ENCODE assay signal across 13 mouse cellular contexts in genomic region chr9:71165061-71165460, GRCm38 (mm10). TPM values are rescaled to one million over a fixed set of nuclear protein-coding genes. Genes with fewer than 3 reads are reported as not detected.
DNase-seq lines count a peak whose midpoint lies in the region; ATAC-seq lines count a peak whose summit lies in the region.
"Had no signal": no experiment of that assay in that cellular context is flagged by ENCODE, and none has a peak within 500 bp of the region (broad histone marks: within the 10 kb centered on the region; RNA-seq: fewer than 3 reads in every experiment).

No protein-coding gene starts in this region.

- WGBS in intestine, embryonic 16.5 days: 75% methylated on average over 6 of the region's 6 CpGs
- WGBS in intestine, embryonic 15.5 days: 74% methylated on average over 6 of the region's 6 CpGs
- WGBS in liver, embryonic 12.5 days (ENCODE audit: insufficient replicate concordance): 32% methylated on average over 6 of the region's 6 CpGs
- 92% methylated on average over 6 of the region's 6 CpGs for WGBS in hindbrain, embryonic 10.5 days

- H3K4me3 ChIP-seq in intestine, embryonic 16.5 days (ENCODE audit: low read length): no peak overlapping the region
- no peak overlapping the region for H3K4me3 ChIP-seq in intestine, embryonic 15.5 days (replicated peaks)
- peak overlapping the region; percentile 33; the same call in 1 of the 2 replicates for H3K4me3 ChIP-seq in liver, embryonic 12.5 days
- H3K4me3 ChIP-seq in hindbrain, embryonic 10.5 days: no peak overlapping the region
- H3K4me3 ChIP-seq: embryonic facial prominence, embryonic 12.5 days; forebrain, embryonic 12.5 days had no signal

- H3K27ac ChIP-seq in intestine, embryonic 16.5 days (ENCODE audit: low read length): 0 out of 2 replicates have a peak overlapping the region, but pooled peaks have one; percentile 15
- no peak overlapping the region for H3K27ac ChIP-seq in intestine, embryonic 15.5 days
- peak overlapping the region; percentile 98 for H3K27ac ChIP-seq in liver, embryonic 12.5 days
- H3K27ac ChIP-seq in hindbrain, embryonic 10.5 days: no peak overlapping the region
- H3K27ac ChIP-seq: embryonic facial prominence, embryonic 12.5 days; forebrain, embryonic 12.5 days had no signal

- no peaks in the 10 kb centered on the region for H3K9me3 ChIP-seq in intestine, embryonic 16.5 days (ENCODE audit: control insufficient read depth, low read length)
- H3K9me3 ChIP-seq in intestine, embryonic 15.5 days: no peaks in the 10 kb centered on the region
- H3K9me3 ChIP-seq in liver, embryonic 12.5 days (replicated peaks): no peaks in the 10 kb centered on the region
- no peaks in the 10 kb centered on the region for H3K9me3 ChIP-seq in hindbrain, embryonic 10.5 days
- H3K9me3 ChIP-seq: embryonic facial prominence, embryonic 12.5 days; forebrain, embryonic 12.5 days had no signal

- H3K9ac ChIP-seq in intestine, embryonic 16.5 days (ENCODE audit: low read depth, low read length): no peak overlapping the region
- no peak overlapping the region for H3K9ac ChIP-seq in intestine, embryonic 15.5 days
- peak overlapping the region; percentile 71 for H3K9ac ChIP-seq in liver, embryonic 12.5 days
- H3K9ac ChIP-seq: embryonic facial prominence, embryonic 12.5 days; forebrain, embryonic 12.5 days had no signal

- ATAC-seq in intestine, embryonic 16.5 days: no peak
- no peak for ATAC-seq in intestine, embryonic 15.5 days
- ATAC-seq in liver, embryonic 12.5 days: no peak

- H3K4me1 ChIP-seq in intestine, embryonic 16.5 days (ENCODE audit: control insufficient read depth, insufficient read depth, low read length): peaks cover 18% of the 10 kb centered on the region
- peaks cover 13% of the 10 kb centered on the region; the same call in 1 of the 2 replicates for H3K4me1 ChIP-seq in intestine, embryonic 15.5 days (replicated peaks)
- peaks cover 92% of the 10 kb centered on the region for H3K4me1 ChIP-seq in liver, embryonic 12.5 days
- H3K4me1 ChIP-seq in hindbrain, embryonic 10.5 days (replicated peaks): peaks cover 3% of the 10 kb centered on the region; the same call in 1 of the 2 replicates

- H3K4me2 ChIP-seq in intestine, embryonic 16.5 days (ENCODE audit: low read depth, low read length): 0 out of 2 replicates have a peak overlapping the region, but pooled peaks have one; percentile 10
- no peak overlapping the region for H3K4me2 ChIP-seq in intestine, embryonic 15.5 days (replicated peaks)
- peak overlapping the region; percentile 67 for H3K4me2 ChIP-seq in liver, embryonic 12.5 days
- H3K4me2 ChIP-seq: embryonic facial prominence, embryonic 12.5 days; forebrain, embryonic 12.5 days had no signal

- peak; percentile 5 to 29 for DNase-seq in CD8-positive naive resting alpha-beta T cell, adult 2 months (ENCODE audit: low read depth in 2 of 2, low spot score in 2 of 2)
- peak; percentile 31 to 37 for DNase-seq in natural killer cell, adult 2 months (ENCODE audit: low spot score in 2 of 2)
- DNase-seq in hindbrain, embryonic 10.5 days (ENCODE audit: low spot score): no peak
- DNase-seq in urinary bladder, adult 18-20 months (ENCODE audit: low spot score in 2 of 2): no peak
- DNase-seq: cerebellum, adult 9-11 months; kidney, adult 8-10 months; right cerebral cortex, postnatal 4 days had no signal

- no peaks in the 10 kb centered on the region for H3K27me3 ChIP-seq in intestine, embryonic 16.5 days (replicated peaks; ENCODE audit: control insufficient read depth, insufficient read depth, low read length)
- H3K27me3 ChIP-seq in intestine, embryonic 15.5 days (replicated peaks): no peaks in the 10 kb centered on the region
- H3K27me3 ChIP-seq in liver, embryonic 12.5 days (replicated peaks): no peaks in the 10 kb centered on the region
- H3K27me3 ChIP-seq in hindbrain, embryonic 10.5 days (ENCODE audit: insufficient read depth, poor library complexity, severe bottlenecking): no peaks in the 10 kb centered on the region
- H3K27me3 ChIP-seq: embryonic facial prominence, embryonic 12.5 days; forebrain, embryonic 12.5 days had no signal

- H3K36me3 ChIP-seq in intestine, embryonic 16.5 days (ENCODE audit: control insufficient read depth, insufficient read depth, low read length): no peaks in the 10 kb centered on the region
- no peaks in the 10 kb centered on the region for H3K36me3 ChIP-seq in intestine, embryonic 15.5 days
- H3K36me3 ChIP-seq in liver, embryonic 12.5 days: no peaks in the 10 kb centered on the region
- H3K36me3 ChIP-seq in hindbrain, embryonic 10.5 days: no peaks in the 10 kb centered on the region
- H3K36me3 ChIP-seq: embryonic facial prominence, embryonic 12.5 days; forebrain, embryonic 12.5 days had no signal

RNA-seq across cellular contexts. Expression of gene Aqp9, which starts 3.4 kb away (rescaled TPM):
- polyA plus RNA-seq in intestine, embryonic 16.5 days (2015; fragmentation: Nextera tagmentation; extraction: Ambion mirVana): 1.1 TPM in 2 replicates
- 0.74 and 1.0 TPM in 2 replicates for polyA plus RNA-seq in intestine, embryonic 15.5 days (2015; fragmentation: Nextera tagmentation; extraction: Ambion mirVana)
- polyA plus RNA-seq in liver, embryonic 12.5 days (2016; fragmentation: Nextera tagmentation; extraction: Ambion mirVana): 10.1 and 10.3 TPM in 2 replicates
- 0.10 TPM in 1 of 2 replicates, not detected in the other for polyA plus RNA-seq in hindbrain, embryonic 10.5 days (2016; fragmentation: Nextera tagmentation; extraction: Ambion mirVana)
- polyA plus RNA-seq: embryonic facial prominence, embryonic 12.5 days; hindbrain, embryonic 11.5 days had no signal

RNA-seq across cellular contexts. Expression of gene Aldh1a2, which starts 50.5 kb away (rescaled TPM):
- polyA plus RNA-seq in intestine, embryonic 16.5 days (2015; fragmentation: Nextera tagmentation; extraction: Ambion mirVana): 61.4 and 68.9 TPM in 2 replicates
- 73.9 and 75.6 TPM in 2 replicates for polyA plus RNA-seq in intestine, embryonic 15.5 days (2015; fragmentation: Nextera tagmentation; extraction: Ambion mirVana)
- polyA plus RNA-seq in liver, embryonic 12.5 days (2016; fragmentation: Nextera tagmentation; extraction: Ambion mirVana): 6.2 and 6.7 TPM in 2 replicates
- 0.80 and 5.7 TPM in 2 replicates for polyA plus RNA-seq in hindbrain, embryonic 10.5 days (2016; fragmentation: Nextera tagmentation; extraction: Ambion mirVana)

Comparison
In these comparisons a context has a peak if more than half of its experiments do, and no peak if none do; other contexts are left out.
1. H3K27ac ChIP-seq: peak in intestine, embryonic 16.5 days (single experiment) and liver, embryonic 12.5 days (single experiment); none in intestine, embryonic 15.5 days (single experiment) and hindbrain, embryonic 10.5 days (single experiment).
2. DNase-seq: peak in CD8-positive naive resting alpha-beta T cell, adult 2 months (2 of 2) and natural killer cell, adult 2 months (2 of 2); none in hindbrain, embryonic 10.5 days (single experiment) and urinary bladder, adult 18-20 months (0 of 2).